Mouse (Mus musculus): Measurements from ENCODE around the gene Ptprh. TPM values are rescaled to one million over a fixed set of nuclear protein-coding genes. Genes with fewer than 3 reads are reported as not detected.

Gene Ptprh
- polyA plus RNA-seq, 1 experiment from 2014 or later, result not detected

DNA sequence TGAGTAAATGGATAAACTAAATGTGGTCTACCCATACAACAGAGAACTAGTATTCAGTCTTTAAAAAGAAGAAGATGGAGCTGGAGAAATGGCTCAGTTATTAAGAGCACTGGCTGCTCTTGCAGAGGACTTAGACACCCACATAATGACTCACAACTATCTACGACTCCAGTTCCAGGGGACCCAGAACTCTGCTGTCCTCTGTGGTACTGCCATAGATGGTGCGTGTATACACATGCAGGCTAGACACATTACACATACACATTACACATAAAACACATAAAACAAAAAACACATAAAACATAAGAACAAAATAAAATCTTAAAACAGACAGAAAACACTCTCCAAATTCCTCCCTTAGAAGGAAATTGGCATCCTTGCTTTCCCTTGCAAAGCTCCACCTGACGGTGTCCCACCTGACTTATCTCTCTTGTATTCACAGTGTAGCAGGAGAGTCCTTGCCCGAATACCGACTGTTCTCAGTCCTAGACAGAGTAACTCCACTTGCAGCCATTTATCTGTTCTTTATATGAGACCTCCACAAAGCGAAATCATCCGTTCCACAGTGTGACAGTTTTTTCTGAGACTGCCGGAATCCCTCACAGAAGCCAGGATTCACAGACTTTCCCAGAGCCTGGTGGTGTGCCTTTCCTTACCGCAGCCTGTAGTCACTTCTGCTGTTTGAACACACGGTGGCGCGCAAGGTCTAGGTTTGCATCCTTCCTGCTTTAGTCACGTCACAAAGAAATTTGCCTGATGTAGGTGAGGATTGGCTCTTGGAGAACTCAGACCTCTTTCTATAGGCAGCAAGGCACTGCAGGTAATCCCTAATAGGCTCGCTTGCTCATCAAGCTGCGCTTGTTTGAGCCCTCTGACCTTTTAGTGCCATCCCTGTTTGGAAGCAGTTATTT is 47.3 kb downstream of the Ptprh start:
- no peaks in the 10 kb centered on the region for H3K9me3 ChIP-seq (ENCODE audit: low read length)
- TF ChIP-seq EP300 (IDR thresholded peaks at IDR 0.05; ENCODE audit: low read depth) (no peak), CTCF (IDR thresholded peaks at IDR 0.05; ENCODE audit: low read depth) (peak; percentile 97)
- no peak overlapping the region for H3K9ac ChIP-seq (replicated peaks)
- 18% methylated on average over 15 of the region's 15 CpGs for WGBS (ENCODE audit: insufficient replicate concordance)
- H3K27ac ChIP-seq (ENCODE audit: low read depth), result no peak overlapping the region
- H3K4me1 ChIP-seq (ENCODE audit: insufficient read depth), result no peaks in the 10 kb centered on the region
- H3K4me3 ChIP-seq (ENCODE audit: low read depth, low read length), result no peak overlapping the region
- no peak overlapping the region for H3K4me2 ChIP-seq (ENCODE audit: low read depth, low read length)
- H3K27me3 ChIP-seq (ENCODE audit: insufficient read depth, low read length), result no peaks in the 10 kb centered on the region
- DNase-seq (peak; percentile 87), ATAC-seq (peak; percentile 94)
- no peaks in the 10 kb centered on the region for H3K36me3 ChIP-seq (replicated peaks; ENCODE audit: insufficient read depth, low read length)

GRCm38 (mm10) chr7:4547221-4547641 is 56.6 kb downstream of the Ptprh start, which contains the start of gene Syt5:
TSS of gene Syt5 (minus strand) at chr7:4547541.
- TF ChIP-seq CTCF (IDR thresholded peaks at IDR 0.05; ENCODE audit: low read depth) (no peak), EP300 (IDR thresholded peaks at IDR 0.05; ENCODE audit: low read depth) (no peak)
- 8% methylated on average over 33 of the region's 33 CpGs for WGBS (ENCODE audit: insufficient replicate concordance)

GRCm38 (mm10) chr7:4546591-4547131 is 57.2 kb downstream of the Ptprh start:
- TF ChIP-seq CTCF (IDR thresholded peaks at IDR 0.05; ENCODE audit: low read depth) (no peak), EP300 (IDR thresholded peaks at IDR 0.05; ENCODE audit: low read depth) (no peak)
- Histone ChIP-seq H3K4me1 (ENCODE audit: insufficient read depth) (peaks cover 3% of the 10 kb centered on the region; the same call in 1 of the 2 replicates), H3K9ac (replicated peaks) (no peak overlapping the region), H3K9me3 (ENCODE audit: low read length) (no peaks in the 10 kb centered on the region), H3K4me3 (ENCODE audit: low read depth, low read length) (no peak overlapping the region), H3K27ac (ENCODE audit: low read depth) (no peak overlapping the region), H3K4me2 (ENCODE audit: low read depth, low read length) (peak overlapping the region; percentile 48), H3K27me3 (ENCODE audit: insufficient read depth, low read length) (no peaks in the 10 kb centered on the region), H3K36me3 (replicated peaks; ENCODE audit: insufficient read depth, low read length) (no peaks in the 10 kb centered on the region)
- 5% methylated on average over 26 of the region's 26 CpGs for WGBS (ENCODE audit: insufficient replicate concordance)
- ATAC-seq, result no peak
- peak; percentile 40 for DNase-seq

More at GRCm38 (mm10) chr7:4547221-4547641, 56.6 kb downstream of the Ptprh start, which contains the start of gene Syt5:
- no peak within 1 kb of the TSS for H3K9ac ChIP-seq (replicated peaks)
- H3K36me3 ChIP-seq (replicated peaks; ENCODE audit: insufficient read depth, low read length), result no peaks in the 10 kb centered on the region
- ATAC-seq (no peak), DNase-seq (no peak)
- H3K27me3 ChIP-seq (ENCODE audit: insufficient read depth, low read length), result no peaks in the 10 kb centered on the region
- peaks cover 3% of the 10 kb centered on the region; the same call in 1 of the 2 replicates for H3K4me1 ChIP-seq (ENCODE audit: insufficient read depth)
- no peak within 1 kb of the TSS for H3K27ac ChIP-seq (ENCODE audit: low read depth)
- no peak within 1 kb of the TSS for H3K4me3 ChIP-seq (ENCODE audit: low read depth, low read length)
- no peaks in the 10 kb centered on the region for H3K9me3 ChIP-seq (ENCODE audit: low read length)
- peak within 1 kb of the TSS; percentile 48 for H3K4me2 ChIP-seq (ENCODE audit: low read depth, low read length)

DNA sequence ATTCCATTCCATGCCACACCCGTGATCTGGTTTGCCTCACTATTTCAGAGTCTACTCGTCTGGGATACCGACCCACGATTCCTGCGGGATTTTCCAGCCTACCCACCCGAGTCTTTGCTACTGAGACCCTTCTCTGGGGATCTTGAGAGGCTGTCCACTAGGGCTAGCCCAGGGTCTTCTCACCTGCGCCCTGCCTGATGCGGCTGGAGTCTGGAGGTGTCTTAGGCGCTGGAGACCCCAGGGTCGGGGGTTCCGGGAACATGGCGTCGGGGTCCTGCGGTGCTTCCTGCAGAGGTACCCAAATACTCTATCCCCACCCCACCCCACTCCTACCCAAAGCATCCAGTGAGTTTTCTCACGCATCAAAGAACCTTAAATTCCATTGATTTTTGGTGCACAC is 57.8 kb downstream of the Ptprh start:
- Histone ChIP-seq H3K4me3 (ENCODE audit: low read depth, low read length) (no peak overlapping the region), H3K9ac (replicated peaks) (no peak overlapping the region), H3K27me3 (ENCODE audit: insufficient read depth, low read length) (no peaks in the 10 kb centered on the region), H3K27ac (ENCODE audit: low read depth) (no peak overlapping the region), H3K4me2 (ENCODE audit: low read depth, low read length) (no peak overlapping the region), H3K9me3 (ENCODE audit: low read length) (no peaks in the 10 kb centered on the region), H3K4me1 (ENCODE audit: insufficient read depth) (peaks cover 3% of the 10 kb centered on the region; the same call in 1 of the 2 replicates), H3K36me3 (replicated peaks; ENCODE audit: insufficient read depth, low read length) (no peaks in the 10 kb centered on the region)
- DNase-seq (no peak), ATAC-seq (no peak)
- WGBS (ENCODE audit: insufficient replicate concordance), result 72% methylated on average over 15 of the region's 15 CpGs
- TF ChIP-seq EP300 (IDR thresholded peaks at IDR 0.05; ENCODE audit: low read depth) (no peak), CTCF (IDR thresholded peaks at IDR 0.05; ENCODE audit: low read depth) (no peak)

DNA sequence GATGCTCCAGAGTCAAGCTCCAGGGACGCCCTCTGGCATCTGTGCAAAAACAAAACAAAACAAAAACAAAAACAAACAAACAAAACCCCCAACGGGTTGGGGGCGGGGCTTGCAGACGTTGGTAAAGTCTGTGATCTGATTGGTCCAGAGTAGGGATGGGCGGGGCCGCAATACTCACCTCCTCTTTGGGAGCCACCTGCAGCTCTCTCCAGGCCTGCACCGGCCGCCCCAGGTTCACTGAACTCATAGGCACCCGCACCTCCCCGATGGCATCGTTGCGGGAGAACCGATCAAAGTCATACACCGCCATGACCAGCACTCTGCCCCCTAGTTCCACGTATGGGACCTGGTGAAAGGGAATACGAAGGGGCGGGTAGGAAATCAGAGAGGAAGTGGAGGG is 61.8 kb downstream of the Ptprh start:
- H3K27me3 ChIP-seq (ENCODE audit: insufficient read depth, low read length), result no peaks in the 10 kb centered on the region
- H3K4me3 ChIP-seq (ENCODE audit: low read depth, low read length), result no peak overlapping the region
- no peaks in the 10 kb centered on the region for H3K9me3 ChIP-seq (ENCODE audit: low read length)
- no peak overlapping the region for H3K27ac ChIP-seq (ENCODE audit: low read depth)
- no peak overlapping the region for H3K9ac ChIP-seq (replicated peaks)
- no peaks in the 10 kb centered on the region for H3K36me3 ChIP-seq (replicated peaks; ENCODE audit: insufficient read depth, low read length)
- TF ChIP-seq EP300 (IDR thresholded peaks at IDR 0.05; ENCODE audit: low read depth) (no peak), CTCF (IDR thresholded peaks at IDR 0.05; ENCODE audit: low read depth) (no peak)
- no peak overlapping the region for H3K4me2 ChIP-seq (ENCODE audit: low read depth, low read length)
- ATAC-seq (no peak), DNase-seq (no peak)
- no peaks in the 10 kb centered on the region; the same call in 1 of the 2 replicates for H3K4me1 ChIP-seq (ENCODE audit: insufficient read depth)
- WGBS (ENCODE audit: insufficient replicate concordance), result 42% methylated on average over 17 of the region's 17 CpGs

- H3K9ac ChIP-seq (replicated peaks), result no peak overlapping the region
- WGBS (ENCODE audit: insufficient replicate concordance), result 65% methylated on average over 5 of the region's 5 CpGs
- H3K4me2 ChIP-seq (ENCODE audit: low read depth, low read length), result no peak overlapping the region
- H3K4me1 ChIP-seq (ENCODE audit: insufficient read depth), result no peaks in the 10 kb centered on the region
- no peaks in the 10 kb centered on the region for H3K9me3 ChIP-seq (ENCODE audit: low read length)
- no peaks in the 10 kb centered on the region for H3K27me3 ChIP-seq (ENCODE audit: insufficient read depth, low read length)
- TF ChIP-seq EP300 (IDR thresholded peaks at IDR 0.05; ENCODE audit: low read depth), result no peak
- TF ChIP-seq CTCF (IDR thresholded peaks at IDR 0.05; ENCODE audit: low read depth), result no peak
- no peak overlapping the region for H3K4me3 ChIP-seq (ENCODE audit: low read depth, low read length)
- ATAC-seq (no peak), DNase-seq (no peak)
- H3K27ac ChIP-seq (ENCODE audit: low read depth), result no peak overlapping the region
- H3K36me3 ChIP-seq (replicated peaks; ENCODE audit: insufficient read depth, low read length), result no peaks in the 10 kb centered on the region
These were observed 62.5 kb downstream of the Ptprh start for GRCm38 (mm10) chr7:4541344-4541743.

Measured in liver, postnatal 0 days (tissue).